Mouse (Mus musculus) G1E (cell line): ENCODE data around the gene Plekha4. TPM values are rescaled to one million over a fixed set of nuclear protein-coding genes. Genes with fewer than 3 reads are reported as not detected.
A peak's percentile ranks its signal among the peaks of the same experiment; 100 is the strongest.
"Not testable (repeated sequence)": the region's sequence is repeated elsewhere in the genome, so short reads cannot be mapped to it uniquely, and the experiment has no call there.

Source experiments
- ATAC-seq: 2 replicates; pipeline ENCODE4 v1.8.0; 2016; ENCODE audit warnings: mild to moderate bottlenecking; ENCODE audit not compliant: insufficient number of reproducible peaks, poor library complexity, low FRiP score, severe bottlenecking; ENCODE audit errors: extremely low read depth
- DNase-seq: peaks from one replicate; pipeline ENCODE4 v3.0.0; 2012; ENCODE audit warnings: low spot score
- H3K27me3 ChIP-seq: 2 replicates; pipeline ENCODE4 v1.6.1; 2012; ENCODE audit warnings: mild to moderate bottlenecking, low read length, inconsistent platforms; ENCODE audit not compliant: insufficient read depth
- H3K36me3 ChIP-seq: replicated peaks from 2 replicates; pipeline ENCODE3; 2012; ENCODE audit warnings: mild to moderate bottlenecking, inconsistent platforms
- H3K4me1 ChIP-seq: 2 replicates; pipeline ENCODE4 v1.6.1; 2012; ENCODE audit warnings: low read depth, low read length, inconsistent platforms, mixed read lengths; ENCODE audit not compliant: insufficient read depth
- H3K4me3 ChIP-seq: 2 replicates; pipeline ENCODE4 v1.5.1; 2012; ENCODE audit warnings: low read depth, mild to moderate bottlenecking, inconsistent platforms, low read length, moderate library complexity, mixed read lengths
- H3K9me3 ChIP-seq: replicated peaks from 2 replicates; pipeline ENCODE4 v1.6.1; 2012; ENCODE audit warnings: inconsistent platforms
- CTCF ChIP-seq: IDR thresholded peaks from 2 replicates; pipeline ENCODE4 v1.5.1; 2012; ENCODE audit warnings: low read depth, low read length, inconsistent platforms, mixed read lengths
- GATA1 ChIP-seq: IDR thresholded peaks from 2 replicates; pipeline ENCODE4 v1.6.1; 2012; ENCODE audit warnings: borderline replicate concordance, low read length, inconsistent platforms, mixed read lengths
- GATA2 ChIP-seq: IDR thresholded peaks from 2 replicates; pipeline ENCODE4 v1.6.1; 2012; ENCODE audit warnings: low read depth, low read length, inconsistent platforms, borderline replicate concordance
- POLR2AphosphoS5 ChIP-seq: IDR thresholded peaks from 2 replicates; pipeline ENCODE4 v1.6.1; 2012; ENCODE audit warnings: low read depth, low read length, inconsistent platforms; ENCODE audit not compliant: insufficient replicate concordance
- TAL1 ChIP-seq: conservative IDR thresholded peaks from 2 replicates; pipeline ENCODE4 v1.6.1; 2012; ENCODE audit warnings: low read depth, low read length, inconsistent platforms, mixed read lengths
- polyA plus RNA-seq: library from polyadenylated mRNA; stranded (reverse); fragments of >175 nt; gene quantifications from 2 replicates; pipeline ENCODE4 v1.2.3, GENCODE M21; 2012
- total RNA-seq, 2 experiments: library from RNA; stranded (forward) in 1 of 2; stranded (reverse) in 1 of 2; fragments of 200-1000 nt in 1 of 2; fragments of >200 nt in 1 of 2; fragmentation: Nextera tagmentation in 1 of 2; gene quantifications; 2 replicates each; pipeline ENCODE4 v1.2.3; 2014 to 2017

The Plekha4 gene
- total and polyA plus RNA-seq, 3 experiments, result 1.3 to 2.8 (median 1.5) TPM

GRCm38 (mm10) chr7:45482166-45482565 is 44.0 kb upstream of the Plekha4 start:
- DNase-seq, result no peak

GRCm38 (mm10) chr7:45484985-45485384 is 41.1 kb upstream of the Plekha4 start:
- not testable (repeated sequence) for H3K4me3 ChIP-seq, H3K9me3 ChIP-seq, H3K27me3 ChIP-seq, DNase-seq, ATAC-seq
- peaks cover 60% of the 10 kb centered on the region for H3K4me1 ChIP-seq
- H3K36me3 ChIP-seq, result peaks cover 21% of the 10 kb centered on the region

More at GRCm38 (mm10) chr7:45482166-45482565, 44.0 kb upstream of the Plekha4 start:
- H3K27me3 ChIP-seq, result peaks cover 4% of the 10 kb centered on the region; the same call in 1 of the 2 replicates
- no peak overlapping the region for H3K4me3 ChIP-seq
- peaks cover 29% of the 10 kb centered on the region for H3K36me3 ChIP-seq
- ATAC-seq, result no peak
- no peak for TF ChIP-seq CTCF
- TF ChIP-seq POLR2AphosphoS5, result no peak
- no peak for TF ChIP-seq TAL1
- no peak for TF ChIP-seq GATA1
- no peak for TF ChIP-seq GATA2
- H3K9me3 ChIP-seq, result no peaks in the 10 kb centered on the region
- H3K4me1 ChIP-seq, result peaks cover 41% of the 10 kb centered on the region

- peak overlapping the region; percentile 61; the same call in 1 of the 2 replicates for H3K4me3 ChIP-seq
- TF ChIP-seq POLR2AphosphoS5 (no peak), GATA2 (no peak), GATA1 (no peak), CTCF (no peak), TAL1 (no peak)
- H3K36me3 ChIP-seq, result peaks cover 21% of the 10 kb centered on the region
- no peak for DNase-seq
- peaks cover 70% of the 10 kb centered on the region for H3K4me1 ChIP-seq
- peak; percentile 61 for ATAC-seq
- no peaks in the 10 kb centered on the region for H3K27me3 ChIP-seq
- H3K9me3 ChIP-seq, result no peaks in the 10 kb centered on the region
These were observed 40.0 kb upstream of the Plekha4 start for GRCm38 (mm10) chr7:45486158-45486557.

GRCm38 (mm10) chr7:45486761-45487415 is 39.2 kb upstream of the Plekha4 start, which contains the start of gene Gm45808:
Gm45808 (minus strand) TSS chr7:45486811.
- Histone ChIP-seq H3K4me1 (peaks cover 70% of the 10 kb centered on the region), H3K4me3 (peak within 1 kb of the TSS; percentile 61; the same call in 1 of the 2 replicates), H3K9me3 (no peaks in the 10 kb centered on the region), H3K36me3 (peaks cover 21% of the 10 kb centered on the region), H3K27me3 (no peaks in the 10 kb centered on the region)
- ATAC-seq, result no peak
- TF ChIP-seq CTCF (no peak), GATA2 (no peak), GATA1 (no peak), POLR2AphosphoS5 (no peak), TAL1 (no peak)
- no peak for DNase-seq

GRCm38 (mm10) chr7:45487861-45488292 is 38.3 kb upstream of the Plekha4 start:
- ATAC-seq (no peak), DNase-seq (no peak)
- TF ChIP-seq GATA2, result no peak
- no peak for TF ChIP-seq CTCF
- no peak for TF ChIP-seq POLR2AphosphoS5
- TF ChIP-seq TAL1, result no peak
- TF ChIP-seq GATA1, result no peak
- Histone ChIP-seq H3K4me3 (peak overlapping the region; percentile 70; the same call in 1 of the 2 replicates), H3K36me3 (peaks cover 26% of the 10 kb centered on the region), H3K9me3 (no peaks in the 10 kb centered on the region), H3K27me3 (no peaks in the 10 kb centered on the region), H3K4me1 (peaks cover 72% of the 10 kb centered on the region)

GRCm38 (mm10) chr7:45488293-45489204 is 37.6 kb upstream of the Plekha4 start, which contains the start of gene Dhdh:
Dhdh (minus strand) TSS chr7:45488805.
- DNase-seq, result no peak
- peaks cover 32% of the 10 kb centered on the region for H3K36me3 ChIP-seq
- H3K9me3 ChIP-seq, result no peaks in the 10 kb centered on the region
- peaks cover 79% of the 10 kb centered on the region for H3K4me1 ChIP-seq
- no peak for TF ChIP-seq CTCF
- no peak for TF ChIP-seq GATA1
- TF ChIP-seq POLR2AphosphoS5, result no peak
- no peak for TF ChIP-seq GATA2
- TF ChIP-seq TAL1, result no peak
- ATAC-seq, result no peak
- peak within 1 kb of the TSS; percentile 70 for H3K4me3 ChIP-seq
- no peaks in the 10 kb centered on the region for H3K27me3 ChIP-seq
